Mouse (Mus musculus) heart, postnatal 14 days (tissue): Measurements from ENCODE around the gene Ppig. TPM values are rescaled to one million over a fixed set of nuclear protein-coding genes. Genes with fewer than 3 reads are reported as not detected.

Experiments
- DNase-seq, 2 experiments: peaks; one replicate each; pipeline ENCODE4 v3.0.0; 2021 to 2022
- intact Hi-C: fragments of 180-260 bp; cut with DNase I; formaldehyde crosslinking; loops from one replicate; pipeline ENCODE4 v1.15.1; 2025
- total RNA-seq, 2 experiments: library from RNA; stranded (reverse); gene quantifications; 2 replicates each; pipeline ENCODE4 v1.2.3; 2021

The Ppig gene
- total RNA-seq, 2 experiments from 2014 or later: 44.0 to 44.9 TPM

GRCm38 (mm10) chr2:69723519-69723825 is 1.1 kb downstream of the Ppig start:
- DNase-seq: no peak
- intact Hi-C loops: loop anchor here (5.0 kb wide), 1 partner anchor 69 kb away; no protein-coding TSS in a partner anchor

- DNase-seq: no peak
- intact Hi-C loops: no loop called here
These were observed 22.7 kb downstream of the Ppig start for GRCm38 (mm10) chr2:69745091-69745490.

GRCm38 (mm10) chr2:69760980-69761379 is 38.6 kb downstream of the Ppig start:
- DNase-seq: no peak
- intact Hi-C loops: no loop called here

GRCm38 (mm10) chr2:69763340-69763739 is 41.0 kb downstream of the Ppig start:
- no peak for DNase-seq
- intact Hi-C loops: no loop called here

- intact Hi-C loops: no loop called here
- DNase-seq: no peak
These were observed 42.4 kb downstream of the Ppig start for GRCm38 (mm10) chr2:69764716-69765115.

GRCm38 (mm10) chr2:69773331-69773730 is 51.0 kb downstream of the Ppig start:
- intact Hi-C loops: no loop called here
- DNase-seq: no peak

- no peak for DNase-seq
- intact Hi-C loops: loop anchor here (2.0 kb wide), 1 partner anchor 143 kb away; no protein-coding TSS in a partner anchor
These were observed 55.9 kb downstream of the Ppig start for GRCm38 (mm10) chr2:69777985-69778835.

- DNase-seq: peak in 1 of 2 experiments; percentile 12
- intact Hi-C loops: loop anchor here (2.0 kb wide), 1 partner anchor 144 kb away; no protein-coding TSS in a partner anchor
These were observed 56.5 kb downstream of the Ppig start for GRCm38 (mm10) chr2:69778836-69779177.

- intact Hi-C loops: no loop called here
- DNase-seq: no peak
These were observed 66.6 kb downstream of the Ppig start for GRCm38 (mm10) chr2:69788974-69789373.

GRCm38 (mm10) chr2:69789429-69790069 is 67.2 kb downstream of the Ppig start, which contains the start of the genes Ccdc173 and Phospho2:
Ccdc173 (minus strand) TSS chr2:69789575.
Phospho2 (plus strand) TSS chr2:69789623.
- DNase-seq: peak; percentile 99
- intact Hi-C loops: loop anchor here (5.0 kb wide), 2 partner anchors 67 to 152 kb away; partner anchors contain the start of gene Ppig

- intact Hi-C loops: loop anchor here (5.0 kb wide), 2 partner anchors 68 to 153 kb away; partner anchors contain the start of gene Ppig
- DNase-seq: peak; percentile 86 to 90
These were observed 67.9 kb downstream of the Ppig start for GRCm38 (mm10) chr2:69790285-69790684.

- no peak for DNase-seq
- intact Hi-C loops: loop anchor here (5.0 kb wide), 2 partner anchors 68 to 153 kb away; partner anchors contain the start of gene Ppig
These were observed 68.4 kb downstream of the Ppig start for GRCm38 (mm10) chr2:69790722-69791121.

- DNase-seq: peak; percentile 82 to 84
- intact Hi-C loops: loop anchor here (5.0 kb wide), 3 partner anchors 59 to 149 kb away; partner anchors contain the start of gene Ssb
These were observed 80.6 kb downstream of the Ppig start for GRCm38 (mm10) chr2:69802911-69803312.

Other genes with a start within 250 kb of the Ppig start
- 1 to 10 TPM; 1.4 to 1.8 TPM for gene Lrp2, start 136.5 kb upstream of the Ppig start, total RNA-seq
- 1 to 10 TPM; 4.3 to 5.0 TPM for gene Bbs5, start 75.4 kb upstream of the Ppig start, total RNA-seq
- 10 to 100 TPM; 60.5 to 62.0 TPM for gene Klhl41, start 52.4 kb upstream of the Ppig start, total RNA-seq
- 10 to 100 TPM; 29.7 to 30.5 TPM for gene Fastkd1, start 9.0 kb upstream of the Ppig start, total RNA-seq
- gene Ccdc173, start 67.0 kb downstream of the Ppig start, total RNA-seq: under 1 TPM; 0.29 to 0.66 TPM
- 10 to 100 TPM; 20.7 to 25.0 TPM for gene Phospho2, start 67.1 kb downstream of the Ppig start, total RNA-seq
- gene Klhl23, start 99.4 kb downstream of the Ppig start, total RNA-seq: 10 to 100 TPM; 41.1 to 42.8 TPM
- 10 to 100 TPM; 69.4 to 74.7 TPM for gene Ssb, start 139.0 kb downstream of the Ppig start, total RNA-seq
- gene Mettl5, start 163.1 kb downstream of the Ppig start, total RNA-seq: 10 to 100 TPM; 19.1 to 20.2 TPM
- 100 to 1,000 TPM; 110 to 118 TPM for gene Ubr3, start 174.7 kb downstream of the Ppig start, total RNA-seq